Mouse (Mus musculus) thymus, adult 2 months (tissue): ENCODE data around the gene Zfp51. TPM values are rescaled to one million over a fixed set of nuclear protein-coding genes. Genes with fewer than 3 reads are reported as not detected.
A peak's percentile ranks its signal among the peaks of the same experiment; 100 is the strongest.

ENCODE experiments used
- DNase-seq: peaks from one replicate; pipeline ENCODE4 v3.0.0; 2021
- H3K27ac ChIP-seq: fragments of 200-500 bp; 2 replicates; pipeline ENCODE4 v1.5.1; 2012; ENCODE audit warnings: low read length, control low read depth; ENCODE audit not compliant: control insufficient read depth, insufficient read depth
- H3K27me3 ChIP-seq: fragments of 200-500 bp; 2 replicates; pipeline ENCODE4 v1.6.1; 2012; ENCODE audit warnings: mild to moderate bottlenecking, low read length, moderate library complexity, mixed read lengths; ENCODE audit not compliant: control insufficient read depth, insufficient read depth
- H3K36me3 ChIP-seq: fragments of 200-500 bp; 2 replicates; pipeline ENCODE4 v1.6.1; 2012; ENCODE audit warnings: mild to moderate bottlenecking, low read length, moderate library complexity; ENCODE audit not compliant: control insufficient read depth, insufficient read depth
- H3K4me1 ChIP-seq: fragments of 200-500 bp; replicated peaks from 2 replicates; pipeline ENCODE4 v1.6.1; 2012; ENCODE audit warnings: low read length; ENCODE audit not compliant: control insufficient read depth, insufficient read depth
- H3K4me3 ChIP-seq: fragments of 200-500 bp; 2 replicates; pipeline ENCODE4 v1.5.1; 2012; ENCODE audit warnings: mild to moderate bottlenecking, low read length, control low read depth, moderate library complexity; ENCODE audit not compliant: control insufficient read depth, insufficient read depth
- CTCF ChIP-seq: fragments of 200-500 bp; IDR thresholded peaks from 2 replicates; pipeline ENCODE4 v1.5.1; 2012; ENCODE audit warnings: mild to moderate bottlenecking, control low read depth, low read length, moderate library complexity, borderline replicate concordance; ENCODE audit not compliant: control insufficient read depth, poor library complexity, insufficient read depth; ENCODE audit errors: extremely low read depth
- POLR2A ChIP-seq: fragments of 200-500 bp; IDR thresholded peaks from 2 replicates; pipeline ENCODE4 v1.6.1; 2012; ENCODE audit warnings: mild to moderate bottlenecking, low read length, control low read depth, moderate library complexity; ENCODE audit not compliant: control insufficient read depth, poor library complexity, insufficient read depth; ENCODE audit errors: extremely low read depth
- WGBS: fragments of 180-500 bp; shearing (Covaris S2); methylation state at CpG from one replicate; pipeline ENCODE4 v1.1.7; 2018; 5-methylcytosine and 5-hydroxymethylcytosine counted together
- polyA plus RNA-seq: library from polyadenylated mRNA; depleted of rRNA; stranded (reverse); fragments of >200 nt; gene quantifications from 2 replicates; pipeline ENCODE4 v1.2.3, GENCODE M21; 2012; rRNA removed

Gene Zfp51
- polyA plus RNA-seq, 1 experiment: 2.7 TPM

GRCm38 (mm10) chr17:21488760-21489499, 38.8 kb downstream of the Zfp51 start, which contains the start of gene Zfp53:
Gene Zfp53, plus strand, starts transcription at chr17:21488998.
- DNase-seq: peak; percentile 88
- no peaks in the 10 kb centered on the region for H3K27me3 ChIP-seq
- H3K27ac ChIP-seq: peak within 1 kb of the TSS; percentile 45
- peaks cover 2% of the 10 kb centered on the region; the same call in 1 of the 2 replicates for H3K4me1 ChIP-seq
- no peaks in the 10 kb centered on the region for H3K36me3 ChIP-seq
- under 1% methylated on average over 34 of the region's 34 CpGs for WGBS
- peak within 1 kb of the TSS; percentile 56 for H3K4me3 ChIP-seq
- TF ChIP-seq CTCF: 0 out of 2 replicates have a peak, but pooled peaks have one; percentile 33
- TF ChIP-seq POLR2A: 0 out of 2 replicates have a peak, but pooled peaks have one; percentile 22

- 2% methylated on average over 8 of the region's 8 CpGs for WGBS
- H3K27ac ChIP-seq: no peak overlapping the region; the same call in 1 of the 2 replicates
- H3K36me3 ChIP-seq: no peaks in the 10 kb centered on the region
- no peaks in the 10 kb centered on the region for H3K27me3 ChIP-seq
- no peak overlapping the region for H3K4me3 ChIP-seq
- peaks cover 2% of the 10 kb centered on the region; the same call in 1 of the 2 replicates for H3K4me1 ChIP-seq
- no peak for DNase-seq
- no peak for TF ChIP-seq POLR2A
These were observed 39.4 kb downstream of the Zfp51 start for GRCm38 (mm10) chr17:21489500-21490001.

DNA sequence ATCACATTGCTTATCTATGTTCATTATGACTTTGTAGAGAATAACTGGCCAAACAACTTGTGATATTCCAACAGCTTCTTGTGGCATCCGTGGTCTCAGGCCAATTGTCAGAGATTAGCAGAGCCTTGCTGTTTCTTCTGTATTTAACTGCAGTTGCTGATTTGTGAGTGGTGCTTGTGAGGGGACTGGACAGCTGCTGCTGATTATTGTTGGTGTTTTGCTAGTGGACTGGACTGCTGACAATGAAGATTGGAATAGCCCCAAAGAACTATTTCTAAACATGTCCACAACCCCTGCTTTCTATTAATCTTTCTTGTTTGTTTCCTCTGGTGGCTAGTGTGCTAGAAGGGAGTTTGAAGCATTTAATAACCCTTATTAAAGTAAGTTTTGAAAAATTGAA, 51.2 kb downstream of the Zfp51 start:
- Histone ChIP-seq H3K36me3 (peaks cover 10% of the 10 kb centered on the region), H3K27me3 (no peaks in the 10 kb centered on the region), H3K4me3 (no peak overlapping the region), H3K27ac (no peak overlapping the region), H3K4me1 (no peaks in the 10 kb centered on the region)
- no peak for TF ChIP-seq CTCF
- TF ChIP-seq POLR2A: no peak
- DNase-seq: no peak
- 94% methylated on average over 1 of the region's 1 CpGs for WGBS

DNA sequence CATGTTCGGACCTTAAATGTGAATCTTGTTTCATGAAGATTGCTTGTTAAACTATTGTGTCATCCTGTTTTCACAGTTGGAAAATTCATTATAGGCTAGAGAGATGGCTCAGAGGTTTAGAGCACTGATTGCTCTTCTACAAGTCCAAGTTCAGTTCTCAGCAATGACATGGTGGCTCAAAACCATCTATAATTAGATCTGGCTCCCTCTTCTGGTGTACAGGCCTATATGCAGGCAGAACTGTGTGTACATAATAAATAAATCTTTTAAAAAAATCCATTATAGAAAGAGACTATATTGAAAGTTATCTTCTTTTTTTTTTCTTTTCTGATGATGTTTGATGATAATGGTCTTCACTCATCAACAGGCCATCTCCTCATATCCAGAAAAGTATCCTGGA, 54.4 kb downstream of the Zfp51 start:
- peaks cover 20% of the 10 kb centered on the region for H3K36me3 ChIP-seq
- DNase-seq: no peak
- TF ChIP-seq CTCF (no peak), POLR2A (no peak)
- H3K4me3 ChIP-seq: no peak overlapping the region
- 93% methylated on average over 1 of the region's 1 CpGs for WGBS
- H3K4me1 ChIP-seq: no peaks in the 10 kb centered on the region
- H3K27me3 ChIP-seq: no peaks in the 10 kb centered on the region
- no peak overlapping the region for H3K27ac ChIP-seq

- Histone ChIP-seq H3K4me3 (no peak overlapping the region), H3K27me3 (no peaks in the 10 kb centered on the region), H3K27ac (no peak overlapping the region), H3K36me3 (peaks cover 11% of the 10 kb centered on the region), H3K4me1 (no peaks in the 10 kb centered on the region)
- WGBS: 96% methylated on average over 3 of the region's 3 CpGs
- DNase-seq: no peak
- TF ChIP-seq POLR2A (no peak), CTCF (no peak)
These were observed 56.1 kb downstream of the Zfp51 start for GRCm38 (mm10) chr17:21506258-21506657.

DNA sequence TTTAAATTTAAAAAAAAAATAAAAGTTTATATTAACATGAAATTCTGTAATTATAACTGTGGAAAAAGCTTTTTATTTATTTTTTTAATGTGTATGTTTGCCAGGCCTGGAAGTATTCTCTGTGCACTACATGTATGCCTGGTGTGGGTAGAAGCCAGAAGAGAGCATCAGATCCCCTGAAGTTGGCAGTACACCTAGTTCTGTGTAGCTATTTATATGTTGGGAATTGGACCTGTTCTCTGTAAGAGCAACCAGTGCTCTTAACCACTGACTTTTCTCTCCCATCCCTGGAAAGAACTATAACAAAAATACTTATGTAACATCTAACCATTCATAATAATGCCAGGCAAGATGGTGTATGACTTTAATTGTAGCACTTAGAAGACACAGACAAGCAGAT, 59.6 kb downstream of the Zfp51 start:
- Histone ChIP-seq H3K36me3 (peaks cover 10% of the 10 kb centered on the region), H3K27ac (no peak overlapping the region), H3K27me3 (no peaks in the 10 kb centered on the region), H3K4me1 (no peaks in the 10 kb centered on the region), H3K4me3 (no peak overlapping the region)
- no peak for TF ChIP-seq CTCF
- no peak for TF ChIP-seq POLR2A
- no peak for DNase-seq

Other genes with a start within 250 kb of the Zfp51 start
- gene Vmn1r234, start 224.3 kb upstream of the Zfp51 start, polyA plus RNA-seq: not detected in 2 replicates
- gene Vmn1r235, start 194.0 kb upstream of the Zfp51 start, polyA plus RNA-seq: not detected in 2 replicates
- not detected in 2 replicates for gene Vmn1r236, start 167.4 kb upstream of the Zfp51 start, polyA plus RNA-seq
- not detected in 2 replicates for gene Vmn1r237, start 138.5 kb upstream of the Zfp51 start, polyA plus RNA-seq
- gene Zfp677, start 66.6 kb upstream of the Zfp51 start, polyA plus RNA-seq: 0.43 and 0.57 TPM in 2 replicates
- 1.4 and 2.0 TPM in 2 replicates for gene Zfp54, start 27.1 kb upstream of the Zfp51 start, polyA plus RNA-seq
- gene Zfp53, start 38.6 kb downstream of the Zfp51 start, polyA plus RNA-seq: 2.9 and 3.7 TPM in 2 replicates
- 0.47 and 0.73 TPM in 2 replicates for gene Zfp52, start 85.2 kb downstream of the Zfp51 start, polyA plus RNA-seq
- 0.14 and 0.44 TPM in 2 replicates for gene Zfp948, start 116.6 kb downstream of the Zfp51 start, polyA plus RNA-seq
- gene Zfp983, start 200.2 kb downstream of the Zfp51 start, polyA plus RNA-seq: 1.0 and 1.6 TPM in 2 replicates
- gene Gm10226, start 241.5 kb downstream of the Zfp51 start, polyA plus RNA-seq: not detected in 2 replicates